Mouse (Mus musculus) right cerebral cortex, postnatal 4 days (tissue): ENCODE measurements around the gene Gm20517.

Source experiments
- DNase-seq: peaks from one replicate; pipeline ENCODE4 v3.0.0-alpha.2; 2022

Gm20517 gene

DNA sequence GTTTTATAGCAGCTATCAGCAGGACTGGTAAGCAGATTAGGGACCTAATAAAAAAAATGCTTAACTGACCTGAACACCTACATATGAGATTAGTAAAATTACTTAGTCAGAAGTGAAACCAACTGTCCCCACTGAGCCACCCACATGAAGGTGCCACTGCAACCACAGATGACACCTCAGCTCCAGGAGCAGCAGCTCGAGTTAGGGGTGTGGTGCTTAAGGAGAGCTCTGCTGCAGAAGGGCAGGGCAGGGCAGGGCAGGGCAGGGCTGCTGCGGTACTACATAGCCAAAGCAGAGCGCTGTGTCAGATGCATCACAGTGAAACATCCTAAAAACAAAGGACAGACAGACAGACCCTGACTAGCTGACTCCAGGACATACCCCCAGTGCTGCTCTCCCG is 71.4 kb downstream of the Gm20517 start:
- DNase-seq, result no peak

DNA sequence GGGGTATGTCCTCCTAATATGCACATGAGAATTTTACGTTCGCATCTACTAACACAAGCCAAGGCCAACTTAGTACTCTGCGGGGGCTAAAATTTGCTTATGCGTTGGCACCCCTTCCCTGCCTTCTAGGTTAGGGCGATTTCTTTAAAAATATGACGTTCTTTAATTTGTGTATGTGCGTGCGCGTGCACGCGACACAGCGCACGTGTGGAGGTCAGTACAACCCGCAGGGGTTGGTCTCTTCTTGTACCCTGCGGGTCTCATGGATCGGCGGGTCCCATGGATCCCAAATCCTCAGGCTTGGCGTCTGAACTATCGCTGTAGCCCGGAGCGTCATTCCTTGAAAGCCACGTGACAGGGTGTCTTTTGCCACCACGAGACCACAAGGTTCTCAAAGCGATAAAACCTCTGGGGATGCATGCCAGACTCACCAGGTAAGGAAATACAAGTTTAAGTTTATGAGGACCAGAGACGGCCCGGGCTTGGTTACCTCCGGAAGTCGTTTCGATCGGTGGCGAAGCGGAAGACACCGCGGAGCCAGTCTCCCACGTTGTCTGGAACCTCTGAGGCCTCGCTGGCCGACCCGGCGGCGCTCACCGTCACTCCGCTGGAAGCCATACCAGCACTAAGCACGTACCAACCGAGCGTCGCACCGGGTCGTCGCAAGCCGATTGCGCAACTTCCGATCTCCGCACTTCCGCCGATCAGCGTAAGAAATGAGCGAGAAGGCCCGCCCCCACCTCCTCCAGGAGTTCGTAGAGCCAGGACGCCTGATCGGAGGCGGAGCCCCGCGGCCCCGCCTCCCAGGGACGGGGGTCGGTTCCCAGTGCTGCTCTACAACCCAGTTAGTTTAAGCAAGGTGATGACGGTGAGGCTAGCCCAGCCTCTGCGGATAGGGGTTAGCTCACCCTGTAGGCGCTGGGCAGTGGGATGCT is 76.3 kb downstream of the Gm20517 start:
- peak; percentile 92 for DNase-seq

DNA sequence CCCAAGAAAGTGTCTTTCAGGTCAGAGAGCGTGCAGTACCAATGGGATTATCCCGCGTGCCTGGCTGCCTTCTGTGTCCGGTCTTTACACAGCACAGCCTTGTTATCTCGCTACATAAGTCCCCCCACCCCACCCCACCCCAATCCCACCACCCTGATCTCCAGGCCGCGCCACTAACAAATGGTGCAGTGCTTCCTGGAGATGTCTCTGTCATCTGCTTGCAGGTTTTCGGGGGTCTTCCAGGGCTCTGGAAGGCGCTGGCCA is 76.9 kb downstream of the Gm20517 start, which contains the start of gene Tomm6:
Gene Tomm6, minus strand, starts transcription at position 43 of the 264 bp plus-strand sequence.
- no peak for DNase-seq

DNA sequence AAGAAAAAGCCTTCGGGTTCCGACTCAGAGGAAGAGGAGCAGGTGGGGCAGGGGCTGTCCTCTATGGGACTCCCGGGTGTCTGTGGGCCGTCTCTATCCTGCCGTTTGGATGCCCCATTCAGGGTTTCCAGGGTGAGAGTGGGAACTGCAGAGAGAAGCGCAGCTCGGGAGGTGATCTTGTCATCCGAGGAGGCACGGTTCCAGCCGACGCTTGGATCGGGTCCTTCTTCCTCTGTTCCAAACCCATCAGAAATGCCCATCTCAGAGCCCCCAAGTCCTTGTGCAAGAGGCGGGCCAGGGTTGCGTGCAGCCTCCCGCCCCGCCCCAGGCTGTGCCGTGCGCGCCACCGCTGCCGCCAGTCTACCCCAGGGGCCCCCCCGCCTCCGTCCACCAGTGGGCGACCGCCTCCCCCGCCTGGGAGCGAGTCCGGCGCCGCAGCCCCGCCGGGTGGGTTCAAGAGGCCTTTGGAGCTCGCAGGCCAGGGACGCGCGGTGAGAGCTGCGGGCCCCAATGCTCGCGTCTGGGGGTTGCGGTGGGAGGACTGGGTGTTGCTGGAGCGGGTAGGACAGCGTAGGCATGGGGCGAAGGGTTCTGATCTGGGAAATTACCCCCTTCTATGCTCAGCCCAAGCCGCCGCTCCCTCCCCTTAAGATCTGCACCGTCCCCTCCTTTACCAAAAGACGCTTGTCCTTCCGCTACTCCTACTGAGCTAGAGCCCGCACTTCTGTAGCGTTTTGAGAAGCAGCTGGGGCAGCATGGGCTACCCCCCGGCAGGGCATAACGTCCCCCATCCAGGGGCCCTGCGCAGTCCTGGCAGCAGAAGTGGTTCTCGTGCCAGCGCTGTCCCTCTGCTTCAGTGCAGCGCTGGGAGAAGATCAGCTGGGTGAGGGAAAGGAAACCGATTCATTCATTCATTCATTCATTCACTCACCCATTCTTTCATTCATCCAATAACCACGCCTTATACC is 77.5 kb downstream of the Gm20517 start, which contains the start of gene Frs3:
Gene Frs3, plus strand, starts transcription at position 423 of the 968 bp plus-strand sequence.
- DNase-seq, result peak; percentile 82

DNA sequence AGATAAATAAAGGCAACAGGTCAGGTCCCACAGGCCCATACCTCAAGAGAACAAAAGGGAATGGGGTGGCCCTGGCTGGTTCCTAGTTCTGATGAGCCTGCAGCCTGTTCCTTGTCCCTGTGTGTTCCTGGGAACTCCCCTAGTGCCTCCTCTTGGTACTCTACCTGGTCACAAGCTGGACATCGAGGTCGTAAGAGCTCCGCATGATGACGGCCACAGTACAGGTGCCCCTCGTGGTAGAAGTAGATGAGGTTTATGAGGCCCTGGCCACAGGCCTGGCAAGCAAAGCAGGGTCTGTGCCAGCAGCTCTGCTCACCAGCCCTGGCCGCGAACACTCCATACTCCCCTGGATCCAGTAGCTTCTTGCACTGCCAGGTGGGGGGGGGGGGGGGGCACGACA is 78.5 kb downstream of the Gm20517 start:
- no peak for DNase-seq

DNA sequence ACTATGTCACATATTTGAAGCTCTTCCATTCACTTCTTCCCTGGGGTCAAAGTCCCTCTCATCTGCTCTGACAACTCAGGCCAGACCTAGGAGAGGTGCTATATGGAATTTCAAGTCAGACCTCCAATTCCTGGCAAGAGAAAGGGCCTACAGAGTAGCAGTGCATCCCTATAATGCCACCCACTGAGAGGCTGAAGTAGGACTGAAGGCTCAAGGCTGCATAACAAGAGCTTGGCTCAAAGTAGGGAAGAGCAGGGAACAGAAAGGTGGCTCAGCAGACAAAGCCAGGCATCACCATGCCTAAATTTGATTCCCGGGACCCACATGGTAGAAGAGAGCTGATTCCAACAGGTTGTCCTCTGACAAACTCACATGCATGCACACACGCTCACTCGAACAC is 80.3 kb downstream of the Gm20517 start:
- no peak for DNase-seq

DNA sequence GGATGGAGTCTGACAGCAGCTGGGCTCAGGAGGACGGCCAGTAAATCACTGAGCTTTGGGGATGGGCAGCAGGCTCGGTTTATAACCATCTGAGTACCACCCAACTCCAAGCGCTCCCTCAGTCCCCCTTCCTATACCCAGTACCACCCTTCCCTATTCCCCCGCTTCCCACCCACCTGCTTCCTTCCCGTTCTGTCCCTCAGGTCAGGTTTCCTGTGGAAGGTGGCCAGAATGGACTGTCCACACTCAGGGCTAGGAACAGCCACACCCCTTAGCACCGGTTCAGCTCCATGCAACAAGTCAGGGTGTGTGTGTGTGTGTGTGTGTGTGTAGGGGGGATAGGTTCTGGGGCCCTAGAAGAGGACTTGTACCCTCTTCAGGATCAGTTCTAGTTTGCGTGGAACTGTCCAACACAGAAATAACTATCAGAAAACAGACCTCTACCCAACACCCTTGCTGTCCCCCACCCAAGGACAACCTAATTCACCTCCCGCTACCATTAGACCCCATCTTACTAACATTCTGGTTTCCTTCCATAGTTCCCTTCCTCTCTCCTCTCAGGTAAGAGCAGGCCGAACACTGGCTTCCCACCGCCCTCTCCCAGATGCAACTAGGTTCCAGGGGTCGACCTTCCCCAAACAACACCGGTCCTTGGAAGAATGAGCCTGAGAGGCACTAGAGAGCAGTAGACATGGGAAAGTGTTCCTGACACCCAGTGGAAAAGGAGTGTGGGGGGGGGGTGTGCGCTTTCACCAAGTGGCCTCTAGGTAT is 82.5 kb downstream of the Gm20517 start:
- no peak for DNase-seq

DNA sequence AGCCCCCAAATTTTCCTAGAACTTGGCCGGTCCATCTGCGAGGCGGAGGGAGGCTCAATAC is 82.9 kb downstream of the Gm20517 start, which contains the start of gene Gm21981:
Gene Gm21981, minus strand, starts transcription at position 14 of the 61 bp plus-strand sequence.
- DNase-seq, result no peak

DNA sequence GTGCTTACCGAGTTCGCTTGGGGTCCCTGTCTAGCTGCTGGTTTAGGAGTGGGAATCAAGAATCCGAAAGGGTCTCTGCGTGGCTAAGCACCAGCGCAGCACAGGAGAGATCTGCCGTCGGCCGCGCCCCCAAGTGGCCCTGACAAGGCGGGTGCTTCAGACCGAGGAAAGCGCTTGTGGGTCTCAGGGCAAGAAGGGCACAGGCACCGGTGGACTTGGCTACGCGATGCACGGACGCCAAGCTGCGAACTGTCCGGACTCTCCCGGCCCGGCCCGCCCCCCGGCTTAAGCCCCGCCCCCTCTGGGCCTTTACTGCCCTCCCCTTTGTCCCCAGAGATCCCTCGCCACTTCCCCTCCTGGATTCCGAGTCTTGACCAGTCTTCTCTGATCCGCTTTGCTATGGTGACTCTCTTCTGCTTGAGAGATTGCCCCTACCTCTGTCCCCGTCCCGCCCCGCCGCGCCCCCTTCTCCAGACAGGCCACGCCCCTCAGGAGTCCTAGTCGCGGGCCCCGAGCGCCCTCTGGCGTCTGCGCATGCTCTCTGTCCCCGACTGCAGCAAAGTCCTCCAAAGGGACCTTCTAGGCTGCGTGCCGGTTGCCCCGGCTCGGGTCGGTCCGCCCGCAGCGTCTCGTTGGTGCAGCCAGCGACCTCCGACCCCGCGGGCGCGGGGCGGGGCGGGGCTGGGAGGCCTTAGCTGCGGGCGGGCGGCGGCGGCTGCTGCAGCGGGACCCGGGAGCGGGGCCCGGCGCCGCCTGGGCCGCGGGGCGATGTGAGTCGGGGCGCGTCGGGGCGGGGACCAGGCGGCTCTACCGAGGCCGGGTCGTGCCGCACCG is 83.3 kb downstream of the Gm20517 start, which contains the start of gene Prickle4:
Gene Prickle4, minus strand, starts transcription at position 234 of the 834 bp plus-strand sequence.
- peak; percentile 99 for DNase-seq

DNA sequence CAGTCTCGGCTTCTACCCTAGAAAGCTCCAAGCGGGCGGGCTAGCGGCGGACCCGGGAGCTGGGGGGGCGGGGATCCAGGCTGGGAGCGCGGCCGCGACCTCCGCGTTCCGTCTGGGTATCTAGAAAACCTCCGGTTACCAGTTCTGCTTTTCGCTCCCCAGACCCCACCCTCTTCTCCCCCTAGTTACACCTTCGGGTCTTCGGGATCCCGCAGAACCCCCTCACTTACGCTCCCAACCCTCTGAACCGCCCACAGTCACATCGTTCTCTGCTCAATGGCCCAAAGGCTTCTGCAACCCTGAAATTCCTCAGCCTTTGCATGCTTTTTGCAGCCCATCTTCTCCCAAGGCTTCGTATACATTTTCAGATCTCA is 83.9 kb downstream of the Gm20517 start:
- DNase-seq, result no peak

DNA sequence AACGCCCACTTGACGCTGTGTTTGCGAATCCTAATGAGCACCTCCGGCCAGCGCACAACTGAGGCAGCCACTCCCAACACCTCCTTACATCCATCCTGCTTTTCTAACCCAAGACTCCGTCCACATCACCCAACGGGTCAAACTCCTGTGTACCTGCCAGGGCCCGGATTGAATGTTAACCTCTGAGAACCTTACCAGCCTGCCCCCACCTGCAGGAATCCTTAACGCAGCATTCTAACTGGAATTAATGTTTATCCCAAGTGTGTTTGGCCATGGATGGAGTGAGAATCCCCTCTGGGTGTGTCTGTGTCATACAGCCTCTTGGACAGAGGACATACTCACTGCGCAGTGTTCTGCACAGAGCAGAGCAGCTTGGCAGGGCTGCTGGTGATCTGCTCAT is 86.8 kb downstream of the Gm20517 start:
- no peak for DNase-seq

DNA sequence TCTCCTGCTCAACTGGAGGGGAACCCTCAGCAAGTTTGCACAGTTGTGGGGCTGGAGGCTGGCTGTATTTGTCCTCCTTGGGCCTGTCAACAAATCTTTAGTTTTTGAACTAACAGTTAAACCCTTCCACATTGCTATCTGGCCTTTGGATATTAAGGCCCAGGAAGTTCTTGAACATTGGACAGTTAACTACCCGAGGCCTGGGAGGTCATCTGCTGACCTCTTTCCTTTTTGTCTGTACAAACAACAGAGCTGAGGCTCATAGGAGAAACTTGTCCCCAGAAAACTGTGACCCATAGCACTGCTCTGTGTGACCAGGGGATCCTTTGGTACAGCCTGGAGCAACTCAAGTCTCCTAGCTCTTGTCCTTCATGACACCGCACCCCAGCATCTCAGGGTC is 87.7 kb downstream of the Gm20517 start:
- no peak for DNase-seq

DNA sequence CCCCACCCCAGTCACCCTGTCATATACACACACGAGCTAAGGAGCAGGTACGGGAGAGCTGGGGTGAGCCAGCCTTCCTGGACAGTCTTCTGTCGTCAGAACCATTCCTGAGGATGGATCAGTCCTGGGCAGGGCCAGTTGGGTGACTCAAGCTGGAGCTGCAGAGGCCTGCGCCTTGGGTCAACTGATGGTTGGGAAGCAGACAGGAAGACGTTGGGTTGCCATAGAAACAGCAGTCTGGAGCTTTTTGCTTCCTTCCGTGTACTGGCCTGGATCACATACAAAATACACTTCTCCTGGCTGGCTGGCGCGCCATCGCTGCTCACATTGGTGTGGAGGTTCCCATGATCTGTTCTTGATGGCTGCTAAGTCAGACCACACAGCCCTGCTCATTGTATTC is 90.4 kb downstream of the Gm20517 start:
- DNase-seq, result no peak

DNA sequence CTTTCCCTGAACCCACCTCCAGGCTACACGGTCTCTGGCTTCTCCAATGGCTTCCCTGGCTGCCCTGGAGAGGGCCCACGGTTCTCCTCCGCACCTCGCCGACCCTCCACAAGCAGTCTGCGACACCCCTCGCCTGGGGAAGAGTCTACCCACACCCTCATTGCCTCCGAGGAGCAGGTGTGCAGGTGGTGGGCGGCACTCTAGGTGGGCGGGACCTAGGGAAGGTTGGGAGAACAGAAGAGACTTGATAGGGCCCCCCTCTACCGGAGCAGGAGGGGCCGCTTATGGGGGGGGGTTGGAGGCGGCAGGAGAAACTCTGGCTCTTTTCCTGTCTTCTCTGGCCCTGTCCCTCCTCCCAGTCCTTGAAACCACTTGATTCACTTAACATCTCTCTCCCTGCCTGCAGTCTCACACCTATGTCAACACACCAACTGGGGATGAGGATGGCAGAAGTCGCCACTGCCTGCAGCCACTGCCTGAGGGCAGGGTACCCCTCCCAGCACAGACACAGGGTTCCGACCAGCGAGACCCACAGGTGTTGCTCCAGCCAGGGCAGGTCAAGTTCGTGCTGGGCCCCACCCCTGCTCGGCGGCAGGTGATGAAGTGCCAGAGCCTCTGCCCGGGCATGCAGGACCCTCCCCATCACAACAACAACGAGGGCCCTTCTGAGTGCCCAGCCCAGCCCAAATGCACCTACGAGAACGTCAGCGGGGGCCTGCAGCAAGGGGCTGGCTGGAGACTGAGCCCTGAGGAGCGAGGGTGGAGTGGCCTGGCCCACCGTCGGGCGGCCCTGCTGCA is 91.4 kb downstream of the Gm20517 start:
- DNase-seq, result no peak

DNA sequence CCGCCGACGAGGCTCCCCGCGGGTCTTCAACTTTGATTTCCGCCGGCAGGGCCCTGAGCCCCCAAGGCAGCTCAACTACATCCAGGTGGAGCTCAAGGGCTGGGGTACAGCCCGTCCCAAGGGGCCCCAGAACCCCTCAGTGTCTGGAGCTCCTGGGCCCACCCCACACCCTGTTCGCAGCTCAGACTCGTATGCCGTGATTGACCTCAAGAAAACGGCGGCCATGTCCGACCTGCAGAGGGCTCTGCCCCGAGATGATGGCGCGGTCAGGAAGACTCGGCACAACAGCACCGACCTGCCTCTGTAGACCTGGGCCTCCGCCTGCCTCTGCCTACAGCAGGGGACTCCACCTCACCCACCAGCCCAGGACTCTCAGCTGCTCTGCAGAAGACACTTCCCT is 92.2 kb downstream of the Gm20517 start:
- DNase-seq, result no peak

DNA sequence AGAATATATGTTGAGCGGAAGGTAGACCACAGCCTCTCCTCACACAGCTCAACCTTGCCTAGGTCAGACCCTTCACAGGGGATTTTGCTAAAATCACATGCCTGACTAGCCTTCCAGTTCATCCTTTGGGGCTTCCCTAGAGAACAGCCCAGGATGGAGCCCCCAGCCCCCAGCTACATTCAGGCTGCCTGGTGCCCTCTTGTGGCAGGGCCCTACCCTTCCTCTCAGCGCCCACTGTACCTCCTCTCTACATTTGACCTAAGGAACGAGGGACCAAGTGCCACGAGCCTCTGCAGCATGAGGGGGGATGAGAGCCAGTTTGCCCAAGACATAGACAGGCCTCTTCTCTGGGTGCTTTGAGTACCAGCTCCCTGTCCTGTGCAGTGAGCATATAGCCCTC is 93.3 kb downstream of the Gm20517 start:
- DNase-seq, result no peak

DNA sequence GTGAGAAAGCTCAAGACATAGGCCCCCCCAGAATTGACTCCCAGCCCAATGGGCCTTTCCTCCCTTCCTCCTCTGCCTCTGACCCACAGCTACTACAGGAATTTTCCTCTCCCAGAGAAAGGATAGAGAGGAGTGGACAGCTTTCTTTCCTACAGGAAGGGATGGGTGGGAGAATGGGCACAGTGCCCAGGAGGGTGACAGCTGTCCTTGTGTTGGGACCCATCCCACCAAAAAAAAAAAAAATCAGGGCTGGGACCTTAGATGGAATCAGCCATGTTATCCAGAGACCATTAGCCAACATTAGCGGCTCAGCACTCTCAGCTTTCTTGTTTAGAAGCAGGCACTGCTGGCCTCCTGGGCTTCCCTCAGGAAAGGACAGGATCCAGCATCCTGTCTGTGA is 94.8 kb downstream of the Gm20517 start:
- DNase-seq, result no peak

DNA sequence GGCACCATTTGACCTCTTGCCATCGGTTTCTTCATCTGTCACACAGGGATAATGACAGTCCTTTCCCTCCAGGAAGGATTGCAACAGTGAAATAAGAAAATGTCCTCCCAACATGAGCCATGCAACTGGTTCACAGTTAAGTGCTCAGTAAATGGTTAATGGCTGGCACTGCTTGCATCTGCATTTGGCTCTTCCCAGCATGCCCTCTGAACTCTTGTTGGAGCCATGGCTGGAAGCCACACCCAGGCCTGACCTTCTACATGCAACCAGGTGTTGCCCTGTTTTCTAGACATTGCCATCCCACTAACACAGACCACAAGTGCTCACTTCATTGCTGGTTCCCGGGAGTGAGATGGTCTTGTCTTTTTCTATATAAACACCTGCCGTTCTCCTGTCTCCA is 96.6 kb downstream of the Gm20517 start:
- DNase-seq, result no peak

DNA sequence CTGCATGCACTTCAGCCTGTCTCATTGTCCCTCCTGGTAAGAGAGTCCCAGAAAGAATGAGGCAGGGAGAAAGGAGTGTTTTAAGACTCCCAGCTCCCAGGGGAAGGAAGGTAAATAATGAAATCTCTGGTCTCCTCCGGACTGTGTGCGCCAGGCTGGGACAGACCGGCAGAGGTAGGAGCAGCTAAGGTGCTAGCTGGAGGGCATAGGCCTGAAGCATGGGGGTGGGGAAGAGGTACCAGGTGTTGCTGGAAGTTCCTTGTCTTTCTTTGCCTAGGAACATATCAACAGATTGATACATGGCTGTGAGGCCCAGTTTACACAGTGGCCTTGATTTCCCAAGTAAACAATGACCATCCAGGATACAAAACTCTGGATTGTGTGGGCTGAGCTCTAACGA is 97.6 kb downstream of the Gm20517 start:
- no peak for DNase-seq

DNA sequence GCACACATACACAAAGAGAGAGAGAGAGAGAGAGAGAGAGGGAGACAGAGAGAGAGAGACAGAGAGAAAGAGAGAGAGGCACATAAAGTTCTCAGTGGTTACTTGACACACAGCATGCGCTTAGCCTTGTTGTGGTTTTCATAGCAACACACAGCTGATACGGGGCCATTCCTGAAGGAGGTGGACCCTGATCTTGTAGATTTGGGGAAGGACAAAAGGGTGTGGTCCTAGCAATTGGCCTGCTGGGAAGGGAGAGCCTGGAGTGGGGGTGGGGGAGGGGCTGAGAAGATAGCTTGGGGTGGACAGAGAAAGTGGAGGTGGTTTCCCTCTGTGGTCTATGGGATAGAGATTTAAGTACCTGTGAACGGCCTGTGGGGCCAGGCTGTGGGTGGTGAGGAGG is 98.6 kb downstream of the Gm20517 start:
- no peak for DNase-seq

DNA sequence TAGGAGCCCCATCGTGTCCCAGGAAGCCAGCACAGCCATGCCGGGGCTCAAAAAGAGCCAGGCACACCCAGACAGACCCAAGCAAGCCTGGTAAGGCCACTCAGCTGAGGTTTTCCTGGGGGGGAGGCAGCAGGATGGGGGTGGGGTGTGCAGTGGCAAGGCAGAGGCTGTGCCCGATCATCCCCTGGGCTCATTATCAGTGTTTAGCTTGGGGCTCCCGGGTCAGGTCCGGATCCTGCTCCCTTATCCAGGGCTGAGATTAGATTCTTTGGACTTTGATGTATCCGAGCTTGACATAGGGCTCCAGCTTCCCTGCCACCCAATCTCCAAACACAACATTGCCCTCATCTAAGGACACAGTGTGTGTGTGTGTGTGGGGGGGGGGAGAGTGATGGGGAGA is 100.5 kb downstream of the Gm20517 start:
- no peak for DNase-seq
